In the genomic region with DNA sequence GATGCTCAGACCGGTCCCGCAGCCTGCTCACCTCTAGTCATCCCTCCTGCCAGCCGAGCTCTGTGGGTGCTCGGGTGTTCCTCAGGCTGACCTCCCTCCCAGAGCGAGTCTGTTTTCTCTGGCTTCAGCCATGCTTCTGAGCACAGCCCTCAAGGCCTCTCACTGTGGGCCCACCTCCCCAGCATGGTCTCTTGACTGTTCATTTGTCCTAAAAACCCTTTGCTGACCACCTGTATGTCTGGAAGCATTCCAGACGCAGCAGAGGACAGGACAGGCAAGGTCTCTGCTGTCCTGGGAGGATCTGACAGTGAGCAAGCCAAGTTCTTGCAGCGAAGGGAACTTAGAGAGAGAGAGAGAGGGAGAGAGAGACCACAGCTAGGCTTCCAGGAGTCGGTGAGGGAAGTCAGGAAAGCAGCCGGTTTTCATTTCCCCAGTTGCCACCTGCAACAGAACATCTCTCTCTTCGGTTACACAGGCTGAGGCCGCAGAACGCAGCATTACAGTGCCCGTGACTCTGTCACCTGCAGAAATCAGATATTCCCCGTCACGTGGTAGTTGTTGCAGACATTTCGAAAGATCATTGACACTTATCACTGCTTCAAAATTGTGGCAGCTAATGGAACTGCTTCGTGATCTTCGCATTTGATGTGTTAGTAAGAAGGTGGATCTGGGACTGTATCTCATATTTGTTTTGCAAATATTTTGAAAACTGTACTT, we compare ENCODE assay signal across 21 mouse cellular contexts. TPM values are rescaled to one million over a fixed set of nuclear protein-coding genes. Genes with fewer than 3 reads are reported as not detected.
"Had no signal": no experiment of that assay in that cellular context is flagged by ENCODE, and none has a peak within 500 bp of the region (broad histone marks: within the 10 kb centered on the region; RNA-seq: fewer than 3 reads in every experiment).

No protein-coding gene starts in this region.

- DNase-seq: kidney, adult 2 months; kidney, postnatal 25 days; layer of hippocampus, adult 9-11 months; liver; lung, adult 18-20 months; lung, postnatal 10 days; lung, postnatal 36 days; right cerebral cortex, postnatal 25 days; spleen, adult 18-20 months; thymus, postnatal 25 days had no signal

- H3K36me3 ChIP-seq: limb, embryonic 10.5 days; limb, embryonic 13.5 days; liver, embryonic 12.5 days; liver, embryonic 15.5 days; lung, embryonic 15.5 days; midbrain, embryonic 13.5 days; neural tube, embryonic 12.5 days; neural tube, embryonic 15.5 days; stomach, embryonic 15.5 days had no signal

- H3K9me3 ChIP-seq: limb, embryonic 10.5 days; limb, embryonic 13.5 days; liver, embryonic 12.5 days; liver, embryonic 15.5 days; lung, embryonic 15.5 days; midbrain, embryonic 13.5 days; neural tube, embryonic 12.5 days; neural tube, embryonic 15.5 days; stomach, embryonic 15.5 days had no signal

- H3K27ac ChIP-seq: kidney, postnatal 0 days; layer of hippocampus, adult 2 months; limb, embryonic 10.5 days; limb, embryonic 13.5 days; liver, embryonic 12.5 days; liver, embryonic 15.5 days; lung, embryonic 15.5 days; midbrain, embryonic 13.5 days; neural tube, embryonic 12.5 days; neural tube, embryonic 15.5 days; stomach, embryonic 15.5 days had no signal

- H3K4me1 ChIP-seq: limb, embryonic 13.5 days; liver, embryonic 12.5 days; liver, embryonic 15.5 days; lung, embryonic 15.5 days; stomach, embryonic 15.5 days had no signal

- H3K4me3 ChIP-seq: layer of hippocampus, adult 2 months; limb, embryonic 10.5 days; limb, embryonic 13.5 days; liver, embryonic 12.5 days; liver, embryonic 15.5 days; lung, embryonic 15.5 days; midbrain, embryonic 13.5 days; neural tube, embryonic 12.5 days; neural tube, embryonic 15.5 days; stomach, embryonic 15.5 days had no signal

- H3K4me2 ChIP-seq: limb, embryonic 13.5 days; liver, embryonic 12.5 days; liver, embryonic 15.5 days; lung, embryonic 15.5 days; midbrain, embryonic 13.5 days; neural tube, embryonic 12.5 days; neural tube, embryonic 15.5 days; stomach, embryonic 15.5 days had no signal

- H3K9ac ChIP-seq: limb, embryonic 13.5 days; liver, embryonic 12.5 days; liver, embryonic 15.5 days; lung, embryonic 15.5 days; midbrain, embryonic 13.5 days; neural tube, embryonic 12.5 days; neural tube, embryonic 15.5 days; stomach, embryonic 15.5 days had no signal

- ATAC-seq: liver, embryonic 12.5 days had no signal

RNA-seq across cellular contexts. Expression of a gene that starts 27.8 kb away (rescaled TPM):
- polyA plus RNA-seq: liver, embryonic 15.5 days had no signal
